Mouse (Mus musculus) neural tube, embryonic 14.5 days (tissue): Measurements from ENCODE around the gene Ccdc9b. TPM values are rescaled to one million over a fixed set of nuclear protein-coding genes. Genes with fewer than 3 reads are reported as not detected.

ENCODE experiments used
- ATAC-seq: fragments of 200-750 bp; cut with Nextera tagmentation; 2 replicates; pipeline ENCODE4 v1.8.0; 2017; ENCODE audit warnings: low read depth, mild to moderate bottlenecking, moderate TSS enrichment, moderate library complexity
- H3K27ac ChIP-seq: fragments of 300-500 bp; sonication (generic); 2 replicates; pipeline ENCODE4 v1.5.1; 2014; ENCODE audit warnings: low read depth, mild to moderate bottlenecking, control low read depth, low read length, moderate library complexity, mixed read lengths
- H3K27me3 ChIP-seq: fragments of 300-500 bp; sonication (generic); 2 replicates; pipeline ENCODE4 v1.6.1; 2014; ENCODE audit warnings: low read length; ENCODE audit not compliant: control insufficient read depth, insufficient read depth
- H3K36me3 ChIP-seq: fragments of 300-500 bp; sonication (generic); 2 replicates; pipeline ENCODE4 v1.6.1; 2014; ENCODE audit warnings: low read length, mixed read lengths; ENCODE audit not compliant: control insufficient read depth, insufficient read depth
- H3K4me1 ChIP-seq: fragments of 300-500 bp; sonication (generic); 2 replicates; pipeline ENCODE4 v1.6.1; 2014; ENCODE audit warnings: low read length; ENCODE audit not compliant: control insufficient read depth, insufficient read depth
- H3K4me2 ChIP-seq: fragments of 300-500 bp; sonication (generic); 2 replicates; pipeline ENCODE4 v1.6.1; 2014; ENCODE audit warnings: mild to moderate bottlenecking, low read depth, low read length, control low read depth
- H3K4me3 ChIP-seq: fragments of 300-500 bp; sonication (generic); 2 replicates; pipeline ENCODE4 v1.5.1; 2014; ENCODE audit warnings: low read depth, low read length, control low read depth, mixed read lengths
- H3K9ac ChIP-seq: fragments of 300-500 bp; sonication (generic); replicated peaks from 2 replicates; pipeline ENCODE4 v1.6.1; 2014; ENCODE audit warnings: low read depth, mild to moderate bottlenecking, control low read depth, low read length, mixed read lengths
- H3K9me3 ChIP-seq: fragments of 300-500 bp; sonication (generic); 2 replicates; pipeline ENCODE4 v1.6.1; 2016; ENCODE audit warnings: low read length; ENCODE audit not compliant: control insufficient read depth
- WGBS: fragments of 180-500 bp; shearing (Covaris S2); extraction: QIAGEN DNeasy Blood & Tissue Kit; methylation state at CpG from one replicate; pipeline ENCODE4 v1.1.7; 2014; 5-methylcytosine and 5-hydroxymethylcytosine counted together
- polyA plus RNA-seq: library from polyadenylated mRNA; unstranded; fragments of >200 nt; fragmentation: Nextera tagmentation; extraction: Ambion mirVana; gene quantifications from 2 replicates; pipeline ENCODE4 v1.2.1, GENCODE M21; 2014

The Ccdc9b gene
- polyA plus RNA-seq, 1 experiment from 2014 or later, result 0.60 TPM

GRCm38 (mm10) chr2:118781115-118781514 is 18.7 kb upstream of the Ccdc9b start:
- no peak for ATAC-seq
- Histone ChIP-seq H3K4me3 (peak overlapping the region; percentile 52), H3K36me3 (peaks cover under 1% of the 10 kb centered on the region; the same call in 1 of the 2 replicates), H3K9me3 (no peaks in the 10 kb centered on the region), H3K4me1 (peaks cover 13% of the 10 kb centered on the region; the same call in 1 of the 2 replicates), H3K4me2 (peak overlapping the region; percentile 65), H3K9ac (no peak overlapping the region), H3K27me3 (no peaks in the 10 kb centered on the region), H3K27ac (no peak overlapping the region)
- 58% methylated on average over 1 of the region's 1 CpGs for WGBS

- H3K4me2 ChIP-seq, result peak within 1 kb of the TSS; percentile 65
- peak; percentile 96 for ATAC-seq
- 10% methylated on average over 39 of the region's 39 CpGs for WGBS
Measured at GRCm38 (mm10) chr2:118779504-118780480, 17.3 kb upstream of the Ccdc9b start, which contains the start of gene Disp2. Gene Disp2, plus strand, starts transcription at chr2:118779719.

DNA sequence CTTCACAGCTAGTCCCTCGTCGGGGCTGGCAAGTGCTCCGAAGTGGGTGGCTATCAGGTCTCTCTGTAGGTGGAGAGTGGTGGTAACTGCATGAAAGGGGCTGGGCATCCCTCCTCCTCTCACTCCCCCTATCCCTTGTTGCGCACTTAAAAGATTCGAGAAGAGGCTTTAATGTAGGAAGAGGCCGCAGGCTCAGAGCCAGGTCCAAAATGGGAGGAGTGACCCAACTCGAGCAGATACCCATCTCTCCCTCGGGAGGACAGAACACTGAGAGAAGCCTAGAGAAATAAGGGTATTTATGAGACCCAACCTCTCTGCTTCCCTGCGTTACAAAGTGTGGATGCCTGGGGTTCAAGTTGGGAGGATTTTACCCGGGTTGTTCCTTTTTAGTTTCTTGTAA is 16.6 kb upstream of the Ccdc9b start:
- ATAC-seq, result peak; percentile 42; the same call in 1 of the 2 replicates
- no peaks in the 10 kb centered on the region for H3K36me3 ChIP-seq
- peak overlapping the region; percentile 57; the same call in 1 of the 2 replicates for H3K9ac ChIP-seq
- peak overlapping the region; percentile 65 for H3K4me2 ChIP-seq
- H3K27me3 ChIP-seq, result no peaks in the 10 kb centered on the region
- H3K9me3 ChIP-seq, result no peaks in the 10 kb centered on the region
- peaks cover 13% of the 10 kb centered on the region; the same call in 1 of the 2 replicates for H3K4me1 ChIP-seq
- 11% methylated on average over 10 of the region's 10 CpGs for WGBS
- H3K4me3 ChIP-seq, result peak overlapping the region; percentile 52
- H3K27ac ChIP-seq, result peak overlapping the region; percentile 79

More at GRCm38 (mm10) chr2:118779504-118780480, 17.3 kb upstream of the Ccdc9b start, which contains the start of gene Disp2:
- Histone ChIP-seq H3K27me3 (no peaks in the 10 kb centered on the region), H3K4me3 (peak within 1 kb of the TSS; percentile 52), H3K27ac (peak within 1 kb of the TSS; percentile 79), H3K4me1 (peaks cover 13% of the 10 kb centered on the region; the same call in 1 of the 2 replicates), H3K9me3 (no peaks in the 10 kb centered on the region), H3K36me3 (no peaks in the 10 kb centered on the region), H3K9ac (peak within 1 kb of the TSS; percentile 57)

GRCm38 (mm10) chr2:118778418-118778817 is 16.0 kb upstream of the Ccdc9b start:
- Histone ChIP-seq H3K4me3 (no peak overlapping the region), H3K9ac (no peak overlapping the region), H3K4me2 (no peak overlapping the region), H3K4me1 (peaks cover 13% of the 10 kb centered on the region; the same call in 1 of the 2 replicates), H3K27me3 (no peaks in the 10 kb centered on the region), H3K27ac (no peak overlapping the region), H3K9me3 (no peaks in the 10 kb centered on the region), H3K36me3 (no peaks in the 10 kb centered on the region)
- no peak for ATAC-seq
- 77% methylated on average over 4 of the region's 4 CpGs for WGBS

DNA sequence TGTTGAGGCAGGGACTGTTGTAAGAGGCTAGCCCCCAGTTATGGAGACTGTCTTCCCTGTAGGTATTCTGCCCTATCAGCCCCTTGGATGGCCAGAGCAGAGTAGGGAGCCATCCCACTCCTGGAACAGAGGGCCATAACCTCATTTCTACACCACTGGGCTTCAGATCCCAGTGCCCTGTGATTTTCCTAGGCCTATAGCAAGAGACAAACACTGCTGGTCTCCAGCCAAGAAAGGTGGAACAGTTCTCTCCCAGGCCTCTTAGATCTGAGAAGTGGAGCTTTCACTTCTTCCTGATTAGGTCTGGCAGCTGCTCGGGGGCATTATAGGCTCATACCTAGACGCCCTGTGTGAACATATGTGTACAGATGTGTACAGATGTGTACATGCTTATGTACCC is 13.8 kb upstream of the Ccdc9b start:
- H3K27ac ChIP-seq, result no peak overlapping the region
- H3K9me3 ChIP-seq, result no peaks in the 10 kb centered on the region
- no peak overlapping the region for H3K4me2 ChIP-seq
- 70% methylated on average over 2 of the region's 2 CpGs for WGBS
- ATAC-seq, result no peak
- H3K4me1 ChIP-seq, result peaks cover 13% of the 10 kb centered on the region; the same call in 1 of the 2 replicates
- no peaks in the 10 kb centered on the region for H3K36me3 ChIP-seq
- no peak overlapping the region for H3K9ac ChIP-seq
- H3K27me3 ChIP-seq, result no peaks in the 10 kb centered on the region
- no peak overlapping the region for H3K4me3 ChIP-seq

GRCm38 (mm10) chr2:118775846-118776245 is 13.4 kb upstream of the Ccdc9b start:
- Histone ChIP-seq H3K4me2 (no peak overlapping the region), H3K36me3 (no peaks in the 10 kb centered on the region), H3K4me3 (no peak overlapping the region), H3K27ac (no peak overlapping the region), H3K27me3 (no peaks in the 10 kb centered on the region), H3K9me3 (no peaks in the 10 kb centered on the region), H3K9ac (no peak overlapping the region), H3K4me1 (peaks cover 10% of the 10 kb centered on the region; the same call in 1 of the 2 replicates)
- WGBS, result 65% methylated on average over 3 of the region's 4 CpGs
- ATAC-seq, result no peak

- ATAC-seq, result no peak
- Histone ChIP-seq H3K27ac (no peak overlapping the region), H3K4me1 (0 out of 2 replicates have a peak, but pooled peaks cover 6% of the 10 kb centered on the region), H3K9ac (no peak overlapping the region), H3K36me3 (no peaks in the 10 kb centered on the region), H3K9me3 (no peaks in the 10 kb centered on the region), H3K4me3 (no peak overlapping the region), H3K4me2 (no peak overlapping the region), H3K27me3 (no peaks in the 10 kb centered on the region)
- 38% methylated on average over 1 of the region's 1 CpGs for WGBS
Measured at GRCm38 (mm10) chr2:118775396-118775795, 12.9 kb upstream of the Ccdc9b start.

- no peak overlapping the region for H3K27ac ChIP-seq
- no peak overlapping the region for H3K9ac ChIP-seq
- H3K4me2 ChIP-seq, result no peak overlapping the region
- 95% methylated on average over 2 of the region's 2 CpGs for WGBS
- 0 out of 2 replicates have a peak, but pooled peaks cover 3% of the 10 kb centered on the region for H3K4me1 ChIP-seq
- no peaks in the 10 kb centered on the region for H3K36me3 ChIP-seq
- no peak overlapping the region for H3K4me3 ChIP-seq
- H3K27me3 ChIP-seq, result no peaks in the 10 kb centered on the region
- no peaks in the 10 kb centered on the region for H3K9me3 ChIP-seq
- ATAC-seq, result no peak
Measured at GRCm38 (mm10) chr2:118774536-118774935, 12.1 kb upstream of the Ccdc9b start.
